Mouse (Mus musculus) liver, postnatal 0 days (tissue): ENCODE data around the gene Cyb5r3. TPM values are rescaled to one million over a fixed set of nuclear protein-coding genes. Genes with fewer than 3 reads are reported as not detected.
A peak's percentile ranks its signal among the peaks of the same experiment; 100 is the strongest.

Experiments used
- ATAC-seq: fragments of 200-750 bp; cut with Nextera tagmentation; 2 replicates; pipeline ENCODE4 v1.8.0; 2017; ENCODE audit warnings: mild to moderate bottlenecking, moderate library complexity
- DNase-seq: peaks from one replicate; pipeline ENCODE4 v3.0.0-alpha.2; 2016
- H3K27ac ChIP-seq: fragments of 300-500 bp; sonication (generic); 2 replicates; pipeline ENCODE4 v1.5.1; 2014; ENCODE audit warnings: antibody characterized with exemption, moderate library complexity, mild to moderate bottlenecking, low read depth
- H3K27me3 ChIP-seq: fragments of 300-500 bp; sonication (generic); 2 replicates; pipeline ENCODE4 v1.6.1; 2014; ENCODE audit warnings: low read length, control low read depth, mixed read lengths; ENCODE audit not compliant: insufficient read depth
- H3K36me3 ChIP-seq: fragments of 300-500 bp; sonication (generic); replicated peaks from 2 replicates; pipeline ENCODE4 v1.6.1; 2014; ENCODE audit warnings: mild to moderate bottlenecking, control low read depth, low read length, moderate library complexity, mixed read lengths; ENCODE audit not compliant: insufficient read depth
- H3K4me1 ChIP-seq: fragments of 300-500 bp; sonication (generic); 2 replicates; pipeline ENCODE4 v1.6.1; 2014; ENCODE audit warnings: antibody characterized with exemption, mild to moderate bottlenecking, control low read depth; ENCODE audit not compliant: insufficient read depth
- H3K4me2 ChIP-seq: fragments of 300-500 bp; sonication (generic); 2 replicates; pipeline ENCODE4 v1.6.1; 2014; ENCODE audit warnings: low read depth, mild to moderate bottlenecking, low read length, moderate library complexity, mixed read lengths
- H3K4me3 ChIP-seq: fragments of 300-500 bp; sonication (generic); 2 replicates; pipeline ENCODE4 v1.5.1; 2014; ENCODE audit warnings: low read depth, low read length
- H3K9ac ChIP-seq: fragments of 300-500 bp; sonication (generic); replicated peaks from 2 replicates; pipeline ENCODE4 v1.6.1; 2014; ENCODE audit warnings: mild to moderate bottlenecking, moderate library complexity
- H3K9me3 ChIP-seq: fragments of 300-500 bp; sonication (generic); 2 replicates; pipeline ENCODE4 v1.6.1; 2016; ENCODE audit warnings: mild to moderate bottlenecking, control low read depth, low read length, mixed read lengths
- CTCF ChIP-seq: sonication (generic); IDR thresholded peaks from 2 replicates; pipeline ENCODE4 v1.5.1; 2016; ENCODE audit warnings: antibody characterized with exemption, low read depth
- EP300 ChIP-seq: IDR thresholded peaks from 2 replicates; pipeline ENCODE4 v1.6.1; 2016; ENCODE audit warnings: antibody characterized with exemption, low read depth, mild to moderate bottlenecking
- WGBS: fragments of 180-500 bp; shearing (Covaris S2); extraction: QIAGEN DNeasy Blood & Tissue Kit; methylation state at CpG from one replicate; pipeline ENCODE4 v1.1.7; 2014; ENCODE audit not compliant: insufficient replicate concordance; 5-methylcytosine and 5-hydroxymethylcytosine counted together
- polyA plus RNA-seq: library from polyadenylated mRNA; unstranded; fragments of >200 nt; fragmentation: Nextera tagmentation; extraction: Ambion mirVana; gene quantifications from 2 replicates; pipeline ENCODE4 v1.2.1, GENCODE M21; 2015

Cyb5r3 gene
- polyA plus RNA-seq, 1 experiment from 2014 or later = 94.2 TPM

- Histone ChIP-seq H3K27ac (peak overlapping the region; percentile 96), H3K4me3 (peak overlapping the region; percentile 82), H3K9ac (peak overlapping the region; percentile 88), H3K36me3 (0 out of 2 replicates have a peak, but pooled peaks cover 2% of the 10 kb centered on the region), H3K4me1 (peaks cover 59% of the 10 kb centered on the region), H3K9me3 (no peaks in the 10 kb centered on the region), H3K4me2 (peak overlapping the region; percentile 97), H3K27me3 (no peaks in the 10 kb centered on the region)
- ATAC-seq (no peak), DNase-seq (peak; percentile 13)
- TF ChIP-seq EP300 (no peak), CTCF (no peak)
- WGBS = 35% methylated on average over 8 of the region's 8 CpGs
Measured at GRCm38 (mm10) chr15:83170956-83171659, 1.3 kb downstream of the Cyb5r3 start.

DNA sequence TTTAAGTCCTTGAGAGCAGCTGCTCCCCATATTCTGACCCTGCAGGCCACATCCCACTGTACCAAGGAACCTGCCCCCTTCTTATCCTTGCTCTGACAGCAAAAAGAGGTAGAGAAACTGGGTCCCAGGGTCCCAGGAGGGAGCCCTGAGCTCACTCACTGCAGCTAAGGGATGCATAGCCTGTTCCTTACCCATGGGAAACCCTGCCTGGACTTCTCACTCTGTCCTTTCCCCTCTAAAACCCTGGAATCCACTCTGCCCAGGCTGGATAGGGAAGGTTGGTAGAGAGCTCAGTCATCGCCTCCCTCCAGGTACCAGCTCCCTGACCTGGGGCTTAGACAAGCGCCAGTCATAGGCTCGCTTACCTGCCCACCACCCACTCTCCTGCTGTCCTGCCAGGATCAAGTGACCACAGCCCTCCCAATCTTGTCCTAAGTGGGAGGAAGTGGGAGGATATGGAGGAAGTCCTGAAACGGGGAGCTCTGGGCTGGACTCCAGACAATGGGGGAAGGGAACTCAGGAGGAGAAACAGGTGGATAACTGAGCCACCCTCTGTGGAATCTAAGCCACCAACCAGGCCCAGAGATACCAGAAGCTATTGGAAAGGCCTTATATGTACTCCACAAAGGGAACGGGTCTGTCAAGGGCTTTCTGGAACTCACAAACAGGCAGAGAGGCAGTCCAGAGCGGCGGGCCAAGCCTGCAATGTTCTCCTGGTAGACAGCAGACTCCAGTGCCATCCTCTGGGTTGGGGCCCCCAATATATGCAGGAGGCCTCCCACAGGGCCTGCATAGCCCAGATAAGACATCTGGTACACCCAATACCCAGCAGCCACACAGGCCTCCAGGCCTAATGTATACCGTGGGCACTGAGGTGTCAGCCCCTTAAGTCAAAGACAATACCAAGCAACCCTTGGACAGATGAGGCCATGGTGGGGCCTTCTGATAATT is 2.3 kb downstream of the Cyb5r3 start:
- Histone ChIP-seq H3K4me1 (peaks cover 67% of the 10 kb centered on the region), H3K36me3 (peaks cover 6% of the 10 kb centered on the region), H3K4me2 (peak overlapping the region; percentile 97), H3K27me3 (no peaks in the 10 kb centered on the region), H3K9ac (peak overlapping the region; percentile 88), H3K4me3 (peak overlapping the region; percentile 82), H3K9me3 (no peaks in the 10 kb centered on the region), H3K27ac (peak overlapping the region; percentile 96)
- WGBS = 42% methylated on average over 8 of the region's 8 CpGs
- peak; percentile 78 for DNase-seq
- ATAC-seq = peak; percentile 66
- TF ChIP-seq EP300 (peak; percentile 91), CTCF (no peak)

DNA sequence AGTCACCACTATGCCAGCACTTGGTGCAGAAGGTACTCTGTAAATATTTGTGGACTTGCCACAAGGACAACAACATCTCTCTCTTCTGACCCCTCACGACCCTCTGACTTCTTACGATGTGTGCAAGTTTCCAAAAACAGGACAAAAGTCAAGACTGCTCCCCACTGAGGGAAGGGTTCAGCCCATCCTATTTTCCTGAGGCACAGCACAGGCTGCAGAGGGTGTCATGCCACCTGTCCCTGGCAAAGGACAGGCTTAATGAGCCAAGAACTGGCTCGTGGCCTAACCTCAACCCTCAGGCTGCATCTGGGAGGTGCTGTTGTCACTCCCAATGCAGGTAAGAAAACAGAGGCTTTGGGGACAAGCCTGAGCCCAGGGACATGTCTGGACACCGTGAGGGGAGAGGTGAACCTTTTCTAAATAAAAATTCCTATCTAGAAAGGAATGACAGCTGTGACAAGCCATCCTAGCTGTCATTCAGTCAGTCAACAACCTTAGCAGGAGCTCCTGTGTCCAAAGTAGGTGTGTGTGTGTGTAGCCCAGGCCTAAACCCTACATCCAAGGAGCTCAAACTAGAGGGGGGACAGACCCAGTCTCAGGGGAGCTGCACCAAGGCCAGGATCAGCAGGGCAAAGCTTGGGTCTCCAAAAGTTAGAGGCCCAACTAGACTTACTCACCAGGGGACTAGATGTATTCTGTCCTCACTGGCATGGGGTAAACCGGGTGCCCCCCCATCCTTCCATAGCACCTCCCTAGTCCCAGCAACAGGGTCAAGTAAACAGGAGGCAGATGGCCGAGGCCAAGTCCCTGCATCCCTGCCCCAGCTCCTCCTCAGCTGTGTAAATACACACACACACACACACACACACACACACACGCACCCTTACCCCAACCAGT is 3.3 kb downstream of the Cyb5r3 start:
- H3K4me2 ChIP-seq = peak overlapping the region; percentile 97
- DNase-seq (no peak), ATAC-seq (no peak)
- H3K4me1 ChIP-seq = peaks cover 70% of the 10 kb centered on the region
- H3K27ac ChIP-seq = peak overlapping the region; percentile 96
- H3K4me3 ChIP-seq = peak overlapping the region; percentile 82
- peak overlapping the region; percentile 88 for H3K9ac ChIP-seq
- peaks cover 6% of the 10 kb centered on the region for H3K36me3 ChIP-seq
- no peaks in the 10 kb centered on the region for H3K27me3 ChIP-seq
- 50% methylated on average over 7 of the region's 7 CpGs for WGBS
- H3K9me3 ChIP-seq = no peaks in the 10 kb centered on the region
- TF ChIP-seq EP300 (no peak), CTCF (no peak)

DNA sequence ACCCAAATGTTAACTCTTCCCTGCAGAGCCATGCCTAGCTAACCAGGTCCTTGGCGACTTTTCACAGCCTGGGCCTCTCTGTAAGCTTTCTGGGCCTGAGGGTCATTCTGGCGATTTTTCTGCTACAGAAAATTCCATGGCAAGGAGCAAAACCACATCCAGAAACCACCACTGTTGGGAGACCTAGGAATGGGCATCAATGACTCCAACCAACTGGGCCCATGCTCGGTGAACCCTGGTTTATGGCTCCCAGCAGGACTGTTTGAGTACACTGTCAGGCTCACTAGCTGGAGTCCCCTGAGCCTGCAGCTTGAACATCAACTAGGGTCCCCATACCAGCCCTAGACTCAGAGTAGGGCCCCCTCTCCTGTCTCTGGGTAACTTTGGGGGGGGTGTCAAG is 4.1 kb downstream of the Cyb5r3 start:
- TF ChIP-seq CTCF (no peak), EP300 (no peak)
- peak overlapping the region; percentile 97 for H3K4me2 ChIP-seq
- no peaks in the 10 kb centered on the region for H3K9me3 ChIP-seq
- H3K36me3 ChIP-seq = peaks cover 11% of the 10 kb centered on the region
- 0 out of 2 replicates have a peak overlapping the region, but pooled peaks have one; percentile 96 for H3K27ac ChIP-seq
- H3K9ac ChIP-seq = peak overlapping the region; percentile 88
- H3K27me3 ChIP-seq = no peaks in the 10 kb centered on the region
- WGBS = 86% methylated on average over 3 of the region's 3 CpGs
- peak overlapping the region; percentile 82 for H3K4me3 ChIP-seq
- DNase-seq (no peak), ATAC-seq (no peak)
- peaks cover 68% of the 10 kb centered on the region for H3K4me1 ChIP-seq

DNA sequence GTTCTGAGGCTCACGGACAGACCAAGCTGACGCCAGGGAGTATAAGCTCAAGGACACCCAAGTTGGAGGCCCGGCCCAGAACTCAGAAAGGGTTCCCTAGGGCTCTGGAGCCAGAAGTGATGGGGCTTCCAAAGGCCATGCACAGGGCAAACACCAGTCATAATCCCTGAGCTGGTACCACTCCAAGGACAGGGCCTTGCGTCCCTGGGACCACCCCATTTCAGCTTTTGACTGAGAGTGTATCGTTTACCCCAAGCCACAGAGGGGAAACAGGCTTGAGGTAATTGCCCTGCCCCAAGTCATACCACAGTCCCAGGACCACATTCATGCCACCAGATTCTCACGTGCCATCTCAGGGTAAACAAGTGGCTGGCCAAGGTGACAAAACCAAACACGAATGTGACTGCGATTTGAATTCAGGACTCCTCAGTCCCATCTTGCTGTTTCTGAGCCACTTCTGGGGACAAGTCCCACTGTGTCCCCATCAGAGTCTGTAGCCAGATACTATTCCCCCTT is 4.8 kb downstream of the Cyb5r3 start:
- Histone ChIP-seq H3K4me1 (peaks cover 65% of the 10 kb centered on the region), H3K9me3 (no peaks in the 10 kb centered on the region), H3K27ac (peak overlapping the region; percentile 35), H3K36me3 (peaks cover 16% of the 10 kb centered on the region), H3K4me2 (peak overlapping the region; percentile 97), H3K27me3 (no peaks in the 10 kb centered on the region), H3K9ac (peak overlapping the region; percentile 88), H3K4me3 (0 out of 2 replicates have a peak overlapping the region, but pooled peaks have one; percentile 82)
- no peak for TF ChIP-seq CTCF
- no peak for TF ChIP-seq EP300
- DNase-seq (no peak), ATAC-seq (no peak)
- 83% methylated on average over 8 of the region's 8 CpGs for WGBS
